Mouse (Mus musculus) lung, postnatal 0 days (tissue): ENCODE data around the gene Nek6. TPM values are rescaled to one million over a fixed set of nuclear protein-coding genes. Genes with fewer than 3 reads are reported as not detected.

ENCODE experiments used
- ATAC-seq: fragments of 200-750 bp; cut with Nextera tagmentation; 2 replicates; pipeline ENCODE4 v1.8.0; 2017; ENCODE audit warnings: moderate library complexity
- DNase-seq: peaks from one replicate; pipeline ENCODE4 v3.0.0-alpha.2; 2016; ENCODE audit warnings: low spot score
- H3K27ac ChIP-seq: fragments of 300-500 bp; sonication (generic); 2 replicates; pipeline ENCODE4 v1.5.1; 2014; ENCODE audit warnings: antibody characterized with exemption, mild to moderate bottlenecking, low read length, mixed read lengths
- H3K27me3 ChIP-seq: fragments of 300-500 bp; sonication (generic); replicated peaks from 2 replicates; pipeline ENCODE4 v1.6.1; 2014; ENCODE audit warnings: low read length, mixed read lengths; ENCODE audit not compliant: insufficient read depth
- H3K36me3 ChIP-seq: fragments of 300-500 bp; sonication (generic); 2 replicates; pipeline ENCODE4 v1.6.1; 2014; ENCODE audit warnings: low read length, mixed read lengths; ENCODE audit not compliant: insufficient read depth
- H3K4me1 ChIP-seq: fragments of 300-500 bp; sonication (generic); 2 replicates; pipeline ENCODE4 v1.6.1; 2014; ENCODE audit warnings: antibody characterized with exemption, low read depth, low read length, mixed read lengths; ENCODE audit not compliant: insufficient read depth
- H3K4me2 ChIP-seq: fragments of 300-500 bp; sonication (generic); replicated peaks from 2 replicates; pipeline ENCODE4 v1.6.1; 2014; ENCODE audit warnings: low read depth, mild to moderate bottlenecking, low read length, moderate library complexity, mixed read lengths
- H3K4me3 ChIP-seq: fragments of 300-500 bp; sonication (generic); 2 replicates; pipeline ENCODE4 v1.5.1; 2014; ENCODE audit warnings: low read depth, low read length
- H3K9ac ChIP-seq: fragments of 300-500 bp; sonication (generic); replicated peaks from 2 replicates; pipeline ENCODE4 v1.6.1; 2014; ENCODE audit warnings: low read depth, mild to moderate bottlenecking
- H3K9me3 ChIP-seq: fragments of 300-500 bp; sonication (generic); 2 replicates; pipeline ENCODE4 v1.6.1; 2016; ENCODE audit warnings: low read length, mixed read lengths
- CTCF ChIP-seq: IDR thresholded peaks from 2 replicates; pipeline ENCODE4 v1.5.1; 2016; ENCODE audit warnings: antibody characterized with exemption, mild to moderate bottlenecking
- EP300 ChIP-seq: IDR thresholded peaks from 2 replicates; pipeline ENCODE4 v1.6.1; 2016; ENCODE audit warnings: antibody characterized with exemption, mild to moderate bottlenecking, control low read depth
- WGBS: fragments of 180-500 bp; shearing (Covaris S2); extraction: QIAGEN DNeasy Blood & Tissue Kit; methylation state at CpG from one replicate; pipeline ENCODE4 v1.1.7; 2014; 5-methylcytosine and 5-hydroxymethylcytosine counted together
- polyA plus RNA-seq: library from polyadenylated mRNA; unstranded; fragments of >200 nt; fragmentation: Nextera tagmentation; extraction: Ambion mirVana; gene quantifications from 2 replicates; pipeline ENCODE4 v1.2.1, GENCODE M21; 2015

Gene Nek6
- polyA plus RNA-seq, 1 experiment from 2014 or later, result 57.8 TPM

DNA sequence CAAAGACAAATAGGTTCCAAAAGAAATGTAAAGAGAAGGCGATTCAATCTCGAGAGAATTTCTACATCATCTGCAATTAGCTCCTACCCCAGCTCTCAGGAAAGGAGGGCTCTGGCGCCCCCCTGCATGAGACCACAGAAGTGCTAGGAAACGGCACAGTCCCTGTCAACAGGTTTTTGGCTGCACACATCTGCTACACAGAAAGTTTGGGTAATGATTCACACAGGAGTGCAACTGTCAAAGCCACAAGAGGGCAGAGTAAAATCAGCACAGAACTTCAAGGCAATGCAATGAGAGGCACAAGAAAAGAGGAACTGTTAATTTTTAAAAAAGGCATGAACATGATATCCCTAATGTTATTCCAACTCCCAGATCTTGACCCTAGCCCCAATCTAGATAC, 104.6 kb downstream of the Nek6 start:
- ATAC-seq (peak; percentile 47; the same call in 1 of the 2 replicates), DNase-seq (peak; percentile 57)
- Histone ChIP-seq H3K4me1 (no peaks in the 10 kb centered on the region), H3K4me3 (no peak overlapping the region), H3K27ac (no peak overlapping the region), H3K36me3 (no peaks in the 10 kb centered on the region), H3K4me2 (no peak overlapping the region), H3K9ac (no peak overlapping the region), H3K27me3 (no peaks in the 10 kb centered on the region), H3K9me3 (no peaks in the 10 kb centered on the region)
- 42% methylated on average over 4 of the region's 4 CpGs for whole genome bisulfite sequencing
- TF ChIP-seq CTCF (peak; percentile 52), EP300 (no peak)

DNA sequence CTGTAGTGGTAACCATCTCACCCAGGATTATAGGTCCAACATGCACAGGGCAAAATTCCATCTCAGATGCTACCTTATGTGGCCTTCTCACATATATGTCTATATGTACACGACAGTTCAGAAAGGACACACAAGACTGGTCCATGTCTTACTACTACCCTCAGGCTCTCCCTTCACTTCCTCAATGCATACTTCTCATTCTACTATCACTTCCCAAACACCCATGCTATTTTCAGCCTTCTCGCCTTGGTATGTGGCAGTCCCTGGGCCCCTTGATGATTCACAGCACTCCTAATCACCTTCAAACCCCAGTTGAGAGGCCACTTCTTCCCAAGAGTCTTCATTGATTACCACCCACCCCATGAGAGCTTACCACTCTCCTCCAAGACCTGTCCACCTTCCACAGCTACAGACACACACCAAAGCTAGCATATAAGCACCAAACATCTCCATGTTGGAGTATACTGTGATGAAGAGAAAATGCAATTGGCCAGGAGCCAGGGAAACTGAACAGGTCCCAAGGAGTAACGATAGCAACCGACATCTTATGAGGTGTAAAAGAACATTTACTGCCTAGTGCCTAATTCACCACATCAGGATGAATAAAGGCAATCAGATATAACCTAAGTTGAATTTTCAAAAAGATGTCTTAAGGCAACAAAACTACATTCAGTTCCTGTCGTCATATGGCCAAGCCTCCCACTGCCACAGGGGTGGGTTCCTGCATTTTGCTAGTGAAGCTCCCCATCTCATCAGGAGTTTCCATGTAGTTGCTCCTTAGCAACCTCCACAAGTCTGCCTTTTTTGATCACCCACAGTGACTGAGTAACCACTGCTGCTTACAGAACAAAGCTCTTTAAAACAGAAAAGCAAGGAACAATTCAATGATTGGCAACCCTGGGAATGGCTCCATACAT, 105.8 kb downstream of the Nek6 start:
- 83% methylated on average over 5 of the region's 5 CpGs for WGBS
- ATAC-seq (no peak), DNase-seq (no peak)
- no peak for TF ChIP-seq EP300
- TF ChIP-seq CTCF, result no peak
- Histone ChIP-seq H3K9ac (no peak overlapping the region), H3K4me2 (no peak overlapping the region), H3K9me3 (no peaks in the 10 kb centered on the region), H3K4me1 (no peaks in the 10 kb centered on the region), H3K27me3 (no peaks in the 10 kb centered on the region), H3K27ac (no peak overlapping the region), H3K4me3 (no peak overlapping the region), H3K36me3 (no peaks in the 10 kb centered on the region)

DNA sequence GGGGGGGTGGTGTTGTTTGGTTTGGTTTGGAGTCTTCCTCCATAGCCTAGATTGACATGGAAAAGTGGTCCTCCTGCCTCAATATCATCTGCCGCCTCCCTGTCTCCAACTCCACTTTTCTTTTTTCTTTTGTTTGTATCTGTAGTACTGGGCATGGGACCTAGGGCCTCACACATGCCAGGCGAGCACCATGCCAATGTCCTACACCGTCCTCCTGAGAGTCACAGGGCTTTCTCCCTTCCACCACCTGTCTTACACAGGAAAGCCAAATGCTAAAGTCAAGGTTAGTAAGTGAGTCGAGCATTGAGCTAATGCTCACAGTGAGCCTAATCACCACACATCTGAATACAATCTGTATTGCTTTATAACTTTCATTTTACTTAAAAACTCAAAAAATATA, 108.3 kb downstream of the Nek6 start:
- no peak for DNase-seq
- H3K4me2 ChIP-seq, result no peak overlapping the region
- H3K36me3 ChIP-seq, result no peaks in the 10 kb centered on the region
- H3K27ac ChIP-seq, result no peak overlapping the region
- WGBS, result 91% methylated on average over 4 of the region's 4 CpGs
- H3K27me3 ChIP-seq, result no peaks in the 10 kb centered on the region
- ATAC-seq, result no peak
- no peaks in the 10 kb centered on the region for H3K4me1 ChIP-seq
- TF ChIP-seq EP300 (no peak), CTCF (no peak)
- H3K4me3 ChIP-seq, result no peak overlapping the region
- H3K9ac ChIP-seq, result no peak overlapping the region
- no peaks in the 10 kb centered on the region for H3K9me3 ChIP-seq

DNA sequence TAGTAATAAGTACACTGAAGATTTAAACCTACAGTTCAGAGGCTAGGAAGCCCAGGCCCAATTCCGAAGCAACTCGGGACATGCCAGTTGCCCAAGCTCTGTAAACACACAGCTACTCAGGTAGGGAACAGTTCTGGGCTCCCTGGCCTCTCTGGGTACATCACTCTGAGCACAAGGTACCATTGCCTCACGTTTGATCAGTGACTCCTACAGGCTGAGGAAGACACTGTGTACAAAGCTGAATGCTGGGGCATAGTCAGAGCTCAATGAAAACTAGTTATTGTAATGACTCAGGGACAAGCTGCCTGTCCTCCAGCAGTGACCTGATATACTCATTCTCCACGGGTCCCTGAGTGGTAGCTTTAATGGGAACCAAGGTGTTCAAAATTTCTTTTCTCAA, 109.6 kb downstream of the Nek6 start:
- WGBS, result 73% methylated on average over 4 of the region's 4 CpGs
- H3K4me3 ChIP-seq, result no peak overlapping the region
- no peak overlapping the region for H3K4me2 ChIP-seq
- DNase-seq, result no peak
- H3K4me1 ChIP-seq, result no peaks in the 10 kb centered on the region
- H3K36me3 ChIP-seq, result no peaks in the 10 kb centered on the region
- H3K9ac ChIP-seq, result no peak overlapping the region
- TF ChIP-seq EP300, result no peak
- TF ChIP-seq CTCF, result no peak
- no peaks in the 10 kb centered on the region for H3K9me3 ChIP-seq
- no peaks in the 10 kb centered on the region for H3K27me3 ChIP-seq
- ATAC-seq, result no peak
- H3K27ac ChIP-seq, result no peak overlapping the region

DNA sequence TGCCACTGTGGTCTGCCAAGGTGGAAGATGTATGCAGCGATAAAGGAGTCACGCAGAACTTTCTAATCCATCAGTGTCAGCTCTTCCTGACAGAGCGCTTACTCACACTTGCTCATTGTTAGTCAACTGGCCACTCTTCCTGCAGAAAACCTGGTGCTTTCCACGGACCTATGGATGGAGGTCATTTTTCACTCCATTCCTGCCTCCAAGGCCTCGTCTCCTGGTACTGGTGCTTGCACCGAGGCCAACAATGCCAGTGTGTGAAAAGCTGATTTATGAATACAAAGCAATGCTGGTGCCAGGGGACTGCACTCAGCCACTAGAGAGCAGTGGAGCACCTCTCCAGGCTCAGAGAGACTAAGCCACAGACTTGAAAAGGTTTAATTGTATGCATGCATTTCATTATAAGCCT, 110.2 kb downstream of the Nek6 start:
- no peak overlapping the region for H3K4me2 ChIP-seq
- WGBS, result 50% methylated on average over 6 of the region's 6 CpGs
- H3K4me3 ChIP-seq, result no peak overlapping the region
- H3K4me1 ChIP-seq, result no peaks in the 10 kb centered on the region
- H3K27ac ChIP-seq, result no peak overlapping the region
- peak; percentile 49 for TF ChIP-seq CTCF
- TF ChIP-seq EP300, result no peak
- H3K36me3 ChIP-seq, result no peaks in the 10 kb centered on the region
- no peaks in the 10 kb centered on the region for H3K9me3 ChIP-seq
- H3K9ac ChIP-seq, result no peak overlapping the region
- ATAC-seq, result no peak
- DNase-seq, result peak; percentile 19
- no peaks in the 10 kb centered on the region for H3K27me3 ChIP-seq

DNA sequence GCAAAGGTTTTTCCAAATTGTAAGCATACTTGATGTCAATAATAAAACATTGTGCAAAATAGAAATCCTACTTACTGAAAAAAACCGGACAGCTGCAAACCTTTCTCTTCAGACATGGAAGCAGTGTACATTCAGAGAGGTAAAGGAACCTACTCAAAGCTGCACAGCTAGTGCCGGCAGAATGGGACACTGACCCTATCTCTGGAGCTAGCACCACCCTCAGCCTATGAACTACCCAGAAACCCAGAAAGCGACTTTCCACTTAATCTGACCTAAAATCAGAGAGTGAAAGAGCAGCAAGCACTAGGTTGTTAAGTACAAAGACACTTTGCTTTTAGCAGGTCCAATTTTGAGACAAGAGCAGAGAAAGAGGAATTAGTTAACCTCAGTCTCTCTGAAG, 112.0 kb downstream of the Nek6 start:
- no peaks in the 10 kb centered on the region for H3K27me3 ChIP-seq
- no peaks in the 10 kb centered on the region for H3K9me3 ChIP-seq
- H3K4me1 ChIP-seq, result no peaks in the 10 kb centered on the region
- H3K4me3 ChIP-seq, result no peak overlapping the region
- H3K27ac ChIP-seq, result no peak overlapping the region
- no peak for DNase-seq
- H3K4me2 ChIP-seq, result no peak overlapping the region
- no peak overlapping the region for H3K9ac ChIP-seq
- 89% methylated on average over 3 of the region's 3 CpGs for WGBS
- no peaks in the 10 kb centered on the region; the same call in 1 of the 2 replicates for H3K36me3 ChIP-seq
- TF ChIP-seq CTCF (no peak), EP300 (no peak)
- ATAC-seq, result no peak
